Mouse (Mus musculus) limb, embryonic 11.5 days (tissue): ENCODE data around the gene Prpf4. TPM values are rescaled to one million over a fixed set of nuclear protein-coding genes. Genes with fewer than 3 reads are reported as not detected.

ENCODE experiments used
- ATAC-seq: fragments of 200-750 bp; cut with Nextera tagmentation; 2 replicates; pipeline ENCODE4 v1.8.0; 2017; ENCODE audit warnings: low read depth; ENCODE audit not compliant: insufficient number of reproducible peaks, low FRiP score, low TSS enrichment
- DNase-seq: peaks from one replicate; pipeline ENCODE4 v3.0.0-alpha.2; 2015; ENCODE audit warnings: low spot score
- H3K27ac ChIP-seq: fragments of 300-500 bp; sonication (generic); replicated peaks from 2 replicates; pipeline ENCODE4 v1.5.1; 2014; ENCODE audit warnings: low read depth, mild to moderate bottlenecking, low read length
- H3K27me3 ChIP-seq: fragments of 300-500 bp; sonication (generic); 2 replicates; pipeline ENCODE4 v1.6.1; 2014; ENCODE audit warnings: mild to moderate bottlenecking, low read length, mixed read lengths; ENCODE audit not compliant: control insufficient read depth, insufficient read depth
- H3K36me3 ChIP-seq: fragments of 300-500 bp; sonication (generic); 2 replicates; pipeline ENCODE4 v1.6.1; 2014; ENCODE audit warnings: mild to moderate bottlenecking, low read length, moderate library complexity, mixed read lengths; ENCODE audit not compliant: control insufficient read depth, insufficient read depth
- H3K4me1 ChIP-seq: fragments of 300-500 bp; sonication (generic); 2 replicates; pipeline ENCODE4 v1.6.1; 2014; ENCODE audit warnings: low read length, mixed read lengths; ENCODE audit not compliant: control insufficient read depth, insufficient read depth
- H3K4me2 ChIP-seq: fragments of 300-500 bp; sonication (generic); 2 replicates; pipeline ENCODE4 v1.6.1; 2014; ENCODE audit warnings: low read depth, mild to moderate bottlenecking, moderate library complexity; ENCODE audit not compliant: severe bottlenecking
- H3K4me3 ChIP-seq: fragments of 300-500 bp; sonication (generic); 2 replicates; pipeline ENCODE4 v1.5.1; 2014; ENCODE audit warnings: low read depth, low read length
- H3K9ac ChIP-seq: fragments of 300-500 bp; sonication (generic); 2 replicates; pipeline ENCODE4 v1.6.1; 2014; ENCODE audit warnings: mild to moderate bottlenecking, low read length
- H3K9me3 ChIP-seq: fragments of 300-500 bp; sonication (generic); 2 replicates; pipeline ENCODE4 v1.6.1; 2016; ENCODE audit warnings: low read length; ENCODE audit not compliant: control insufficient read depth
- WGBS: fragments of 180-500 bp; shearing (Covaris S2); extraction: QIAGEN DNeasy Blood & Tissue Kit; methylation state at CpG from one replicate; pipeline ENCODE4 v1.1.7; 2014; 5-methylcytosine and 5-hydroxymethylcytosine counted together
- polyA plus RNA-seq: library from polyadenylated mRNA; unstranded; fragments of >200 nt; fragmentation: Nextera tagmentation; extraction: Ambion mirVana; gene quantifications from 2 replicates; pipeline ENCODE4 v1.2.1, GENCODE M21; 2014

Gene Prpf4
- polyA plus RNA-seq, 1 experiment from 2014 or later = 37.3 TPM

- Histone ChIP-seq H3K9ac (no peak overlapping the region), H3K4me1 (no peaks in the 10 kb centered on the region), H3K4me3 (no peak overlapping the region), H3K27ac (no peak overlapping the region), H3K4me2 (no peak overlapping the region), H3K36me3 (peaks cover 34% of the 10 kb centered on the region), H3K9me3 (no peaks in the 10 kb centered on the region), H3K27me3 (no peaks in the 10 kb centered on the region)
- 93% methylated on average over 1 of the region's 1 CpGs for WGBS
- DNase-seq (no peak), ATAC-seq (no peak)
Observed at GRCm38 (mm10) chr4:62395806-62396205, 12.8 kb upstream of the Prpf4 start.

- DNase-seq (no peak), ATAC-seq (no peak)
- H3K4me3 ChIP-seq = no peak overlapping the region
- 91% methylated on average over 4 of the region's 4 CpGs for WGBS
- no peaks in the 10 kb centered on the region for H3K27me3 ChIP-seq
- no peak overlapping the region for H3K9ac ChIP-seq
- no peak overlapping the region for H3K4me2 ChIP-seq
- H3K4me1 ChIP-seq = no peaks in the 10 kb centered on the region
- H3K9me3 ChIP-seq = no peaks in the 10 kb centered on the region
- no peak overlapping the region for H3K27ac ChIP-seq
- peaks cover 44% of the 10 kb centered on the region for H3K36me3 ChIP-seq
Observed at GRCm38 (mm10) chr4:62397616-62398365, 10.8 kb upstream of the Prpf4 start.

GRCm38 (mm10) chr4:62398956-62399355, 9.6 kb upstream of the Prpf4 start:
- ATAC-seq (no peak), DNase-seq (no peak)
- no peaks in the 10 kb centered on the region for H3K27me3 ChIP-seq
- no peak overlapping the region for H3K9ac ChIP-seq
- H3K4me3 ChIP-seq = no peak overlapping the region
- 94% methylated on average over 3 of the region's 3 CpGs for WGBS
- no peaks in the 10 kb centered on the region for H3K4me1 ChIP-seq
- H3K4me2 ChIP-seq = no peak overlapping the region
- no peaks in the 10 kb centered on the region for H3K9me3 ChIP-seq
- H3K36me3 ChIP-seq = peaks cover 41% of the 10 kb centered on the region
- H3K27ac ChIP-seq = no peak overlapping the region

- peaks cover 10% of the 10 kb centered on the region; the same call in 1 of the 2 replicates for H3K36me3 ChIP-seq
- H3K27ac ChIP-seq = no peak overlapping the region
- 0 out of 2 replicates have a peak, but pooled peaks cover 2% of the 10 kb centered on the region for H3K4me1 ChIP-seq
- no peak overlapping the region for H3K4me3 ChIP-seq
- no peak for DNase-seq
- no peak overlapping the region for H3K9ac ChIP-seq
- H3K9me3 ChIP-seq = no peaks in the 10 kb centered on the region
- WGBS = 87% methylated on average over 4 of the region's 4 CpGs
- no peak overlapping the region for H3K4me2 ChIP-seq
- no peak for ATAC-seq
- H3K27me3 ChIP-seq = no peaks in the 10 kb centered on the region
Observed at GRCm38 (mm10) chr4:62406133-62406532, 2.5 kb upstream of the Prpf4 start.

- Histone ChIP-seq H3K4me3 (peak overlapping the region; percentile 75), H3K27ac (peak overlapping the region; percentile 59; the same call in 1 of the 2 replicates), H3K9me3 (no peaks in the 10 kb centered on the region), H3K4me2 (peak overlapping the region; percentile 33), H3K27me3 (no peaks in the 10 kb centered on the region), H3K36me3 (peaks cover 7% of the 10 kb centered on the region), H3K9ac (peak overlapping the region; percentile 82), H3K4me1 (0 out of 2 replicates have a peak, but pooled peaks cover 2% of the 10 kb centered on the region)
- DNase-seq (peak; percentile 81), ATAC-seq (peak; percentile 2; the same call in 1 of the 2 replicates)
- WGBS = under 1% methylated on average over 35 of the region's 35 CpGs
Observed at GRCm38 (mm10) chr4:62407730-62408582, 641 bp upstream of the Prpf4 start.

- WGBS = 35% methylated on average over 6 of the region's 6 CpGs
- Histone ChIP-seq H3K4me2 (peak overlapping the region; percentile 56), H3K9ac (peak overlapping the region; percentile 78), H3K4me1 (0 out of 2 replicates have a peak, but pooled peaks cover 2% of the 10 kb centered on the region), H3K4me3 (peak overlapping the region; percentile 75), H3K27me3 (no peaks in the 10 kb centered on the region), H3K9me3 (no peaks in the 10 kb centered on the region), H3K27ac (no peak overlapping the region), H3K36me3 (peaks cover 8% of the 10 kb centered on the region)
- DNase-seq (no peak), ATAC-seq (no peak)
Observed at GRCm38 (mm10) chr4:62409615-62410014, 1.0 kb downstream of the Prpf4 start.

GRCm38 (mm10) chr4:62410325-62410724, 1.7 kb downstream of the Prpf4 start:
- H3K4me3 ChIP-seq = no peak overlapping the region
- 88% methylated on average over 2 of the region's 2 CpGs for WGBS

GRCm38 (mm10) chr4:62411606-62412005, 3.0 kb downstream of the Prpf4 start:
- 0 out of 2 replicates have a peak, but pooled peaks cover 2% of the 10 kb centered on the region for H3K4me1 ChIP-seq
- DNase-seq (no peak), ATAC-seq (no peak)
- H3K9me3 ChIP-seq = no peaks in the 10 kb centered on the region
- H3K4me3 ChIP-seq = no peak overlapping the region
- peaks cover 11% of the 10 kb centered on the region for H3K36me3 ChIP-seq
- H3K9ac ChIP-seq = no peak overlapping the region
- H3K27me3 ChIP-seq = no peaks in the 10 kb centered on the region
- no peak overlapping the region for H3K27ac ChIP-seq
- 96% methylated on average over 10 of the region's 10 CpGs for WGBS
- H3K4me2 ChIP-seq = no peak overlapping the region

More at GRCm38 (mm10) chr4:62410325-62410724, 1.7 kb downstream of the Prpf4 start:
- DNase-seq = no peak
- Histone ChIP-seq H3K27me3 (no peaks in the 10 kb centered on the region), H3K4me1 (0 out of 2 replicates have a peak, but pooled peaks cover 2% of the 10 kb centered on the region), H3K9me3 (no peaks in the 10 kb centered on the region), H3K4me2 (peak overlapping the region; percentile 56; the same call in 1 of the 2 replicates), H3K27ac (no peak overlapping the region), H3K36me3 (peaks cover 11% of the 10 kb centered on the region), H3K9ac (no peak overlapping the region)
- no peak for ATAC-seq
